Mouse (Mus musculus) MEL (cell line): Measurements from ENCODE around the gene Col13a1. TPM values are rescaled to one million over a fixed set of nuclear protein-coding genes. Genes with fewer than 3 reads are reported as not detected.
A peak's percentile ranks its signal among the peaks of the same experiment; 100 is the strongest.

Experiments
- DNase-seq: peaks from one replicate; pipeline ENCODE4 v3.0.0; 2011; ENCODE audit warnings: low read depth, low spot score
- H3K27ac ChIP-seq: 2 replicates; pipeline ENCODE4 v1.5.1; 2012; ENCODE audit warnings: low read depth, mild to moderate bottlenecking, control low read depth, low read length, moderate library complexity; ENCODE audit not compliant: control insufficient read depth
- H3K27me3 ChIP-seq, 2 experiments: fragments of 150-350 bp in 1 of 2; sonication (generic) in 1 of 2; 2 replicates each; pipeline ENCODE4 v1.6.1; 2012; ENCODE audit warnings: low read length in 2 of 2, mild to moderate bottlenecking in 2 of 2, improper control_type of control experiment in 1 of 2, moderate library complexity in 1 of 2; ENCODE audit not compliant: insufficient read depth in 2 of 2, control insufficient read depth in 1 of 2
- H3K36me3 ChIP-seq, 2 experiments: 2 replicates each; pipeline ENCODE4 v1.6.1; 2012 to 2014; ENCODE audit warnings: low read length in 2 of 2, improper control_type of control experiment in 1 of 2, inconsistent platforms in 1 of 2, mild to moderate bottlenecking in 1 of 2; ENCODE audit not compliant: insufficient read depth in 2 of 2, control insufficient read depth in 1 of 2
- H3K4me1 ChIP-seq, 2 experiments: fragments of 150-350 bp in 1 of 2; sonication (generic) in 1 of 2; 2 replicates each; pipeline ENCODE4 v1.6.1; 2012; ENCODE audit warnings: low read length in 2 of 2, improper control_type of control experiment in 1 of 2, mild to moderate bottlenecking in 1 of 2; ENCODE audit not compliant: insufficient read depth in 2 of 2, control insufficient read depth in 1 of 2
- H3K4me3 ChIP-seq, 2 experiments: fragments of 150-350 bp in 1 of 2; sonication (generic) in 1 of 2; 2 replicates each; pipeline ENCODE4 v1.5.1; 2012; ENCODE audit warnings: low read depth in 2 of 2, low read length in 2 of 2, mild to moderate bottlenecking in 2 of 2, moderate library complexity in 2 of 2, control low read depth in 1 of 2, improper control_type of control experiment in 1 of 2; ENCODE audit not compliant: control insufficient read depth in 1 of 2, insufficient read depth in 1 of 2
- H3K79me2 ChIP-seq: 2 replicates; pipeline ENCODE4 v1.6.1; 2012; ENCODE audit warnings: mild to moderate bottlenecking, low read length, moderate library complexity; ENCODE audit not compliant: control insufficient read depth, poor library complexity, insufficient read depth
- H3K9ac ChIP-seq: 2 replicates; pipeline ENCODE4 v1.6.1; 2012; ENCODE audit warnings: low read depth, mild to moderate bottlenecking, control low read depth, low read length, moderate library complexity; ENCODE audit not compliant: control insufficient read depth, poor library complexity, severe bottlenecking
- H3K9me3 ChIP-seq: fragments of 150-350 bp; sonication (generic); replicated peaks from 2 replicates; pipeline ENCODE4 v1.6.1; 2012; ENCODE audit warnings: mild to moderate bottlenecking, low read length, improper control_type of control experiment, moderate library complexity; ENCODE audit not compliant: insufficient read depth
- BHLHE40 ChIP-seq: IDR thresholded peaks from 2 replicates; pipeline ENCODE4 v1.6.1; 2012; ENCODE audit warnings: low read depth, mild to moderate bottlenecking, inconsistent platforms, low read length, improper control_type of control experiment, borderline replicate concordance
- CHD1 ChIP-seq: IDR thresholded peaks from 2 replicates; pipeline ENCODE4 v1.6.1; 2012; ENCODE audit warnings: low read depth, mild to moderate bottlenecking, inconsistent platforms, low read length, improper control_type of control experiment
- CHD2 ChIP-seq: IDR thresholded peaks from 2 replicates; pipeline ENCODE4 v1.6.1; 2011; ENCODE audit warnings: low read length, improper control_type of control experiment
- EP300 ChIP-seq, 2 experiments: IDR thresholded peaks; 2 replicates each; pipeline ENCODE4 v1.6.1; 2011; ENCODE audit warnings: improper control_type of control experiment in 2 of 2, low read length in 2 of 2, low read depth in 1 of 2, mild to moderate bottlenecking in 1 of 2
- GABPA ChIP-seq: IDR thresholded peaks from 2 replicates; pipeline ENCODE4 v1.6.1; 2012; ENCODE audit warnings: low read depth, mild to moderate bottlenecking, inconsistent platforms, low read length, improper control_type of control experiment, moderate library complexity
- GATA1 ChIP-seq: IDR thresholded peaks from 2 replicates; pipeline ENCODE4 v1.6.1; 2011; ENCODE audit warnings: low read depth, low read length, improper control_type of control experiment
- JUND ChIP-seq: IDR thresholded peaks from 2 replicates; pipeline ENCODE4 v1.6.1; 2011; ENCODE audit warnings: low read depth, mild to moderate bottlenecking, improper control_type of control experiment, low read length
- KAT2A ChIP-seq: conservative IDR thresholded peaks from 2 replicates; pipeline ENCODE4 v1.6.1; 2012; ENCODE audit warnings: low read depth, low read length, improper control_type of control experiment, inconsistent platforms
- MAFK ChIP-seq: IDR thresholded peaks from 2 replicates; pipeline ENCODE4 v1.6.1; 2011; ENCODE audit warnings: low read depth, mild to moderate bottlenecking, low read length, improper control_type of control experiment, borderline replicate concordance
- MAZ ChIP-seq: IDR thresholded peaks from 2 replicates; pipeline ENCODE4 v1.6.1; 2012; ENCODE audit warnings: low read depth, mild to moderate bottlenecking, inconsistent platforms, low read length, improper control_type of control experiment
- MEF2A ChIP-seq: IDR thresholded peaks from 2 replicates; pipeline ENCODE4 v1.6.1; 2014; ENCODE audit warnings: low read depth, mild to moderate bottlenecking, inconsistent platforms, low read length, improper control_type of control experiment; ENCODE audit not compliant: poor library complexity, insufficient replicate concordance, severe bottlenecking; ENCODE audit errors: extremely low read depth
- MYC ChIP-seq: IDR thresholded peaks from 2 replicates; pipeline ENCODE4 v1.6.1; 2011; ENCODE audit warnings: low read depth, mild to moderate bottlenecking, low read length, improper control_type of control experiment, moderate library complexity
- NELFE ChIP-seq: IDR thresholded peaks from 2 replicates; pipeline ENCODE4 v1.6.1; 2011; ENCODE audit warnings: low read depth, low read length, improper control_type of control experiment
- NRF1 ChIP-seq: IDR thresholded peaks from 2 replicates; pipeline ENCODE4 v1.6.1; 2014; ENCODE audit warnings: low read depth, mild to moderate bottlenecking, inconsistent platforms, low read length, improper control_type of control experiment, moderate library complexity; ENCODE audit not compliant: poor library complexity, insufficient read depth, severe bottlenecking
- POLR2A ChIP-seq, 2 experiments: IDR thresholded peaks; 2 replicates each; pipeline ENCODE4 v1.6.1; 2011 to 2012; ENCODE audit warnings: low read length in 2 of 2, mild to moderate bottlenecking in 2 of 2, control low read depth in 1 of 2, improper control_type of control experiment in 1 of 2, low read depth in 1 of 2, moderate library complexity in 1 of 2; ENCODE audit not compliant: control insufficient read depth in 1 of 2, insufficient read depth in 1 of 2, poor library complexity in 1 of 2
- SIN3A ChIP-seq: IDR thresholded peaks from 2 replicates; pipeline ENCODE4 v1.6.1; 2012; ENCODE audit warnings: low read length, improper control_type of control experiment, inconsistent platforms
- ZKSCAN1 ChIP-seq: IDR thresholded peaks from 2 replicates; pipeline ENCODE4 v1.6.1; 2012; ENCODE audit warnings: low read depth, mild to moderate bottlenecking, inconsistent platforms, low read length, improper control_type of control experiment, moderate library complexity
- polyA plus RNA-seq, 2 experiments: library from polyadenylated mRNA; stranded (reverse) in 1 of 2; unstranded in 1 of 2; fragments of >175 nt in 1 of 2; fragments of >200 nt in 1 of 2; gene quantifications; 2 replicates each; pipeline versions ENCODE4 v1.2.1 to v1.2.4; 2012; ENCODE audit warnings: low replicate concordance in 2 of 2, low read depth in 1 of 2; ENCODE audit not compliant: insufficient read length in 2 of 2, insufficient read depth in 1 of 2, missing spikeins in 1 of 2
- total RNA-seq: library from RNA; depleted of rRNA; stranded (reverse); fragments of 300-350 nt; gene quantifications from 2 replicates; pipeline ENCODE4 v1.2.3, GENCODE M21; 2012

Col13a1 gene
- total and polyA plus RNA-seq, 3 experiments, result not detected

DNA sequence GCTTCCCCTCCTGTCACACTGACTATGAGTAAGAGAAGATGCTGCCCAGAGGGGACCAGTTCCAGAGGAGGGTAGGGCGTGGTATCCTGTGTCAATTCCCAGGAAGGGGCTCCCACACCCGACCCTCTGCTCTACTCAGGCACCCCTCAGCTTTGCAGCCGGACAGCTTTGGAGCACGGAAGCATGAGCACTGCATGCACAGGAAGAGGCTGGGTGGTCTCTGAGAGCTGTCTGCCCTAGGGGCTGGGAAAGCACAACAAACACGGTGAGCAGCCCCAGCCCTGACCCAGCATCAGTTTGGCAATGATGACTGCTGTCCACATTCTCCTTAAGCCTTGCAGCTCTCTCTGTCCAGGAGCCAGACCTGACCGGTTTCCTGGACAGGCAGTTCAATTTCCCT, 47.2 kb downstream of the Col13a1 start:
- Histone ChIP-seq H3K36me3 (no peaks in the 10 kb centered on the region), H3K27me3 (no peaks in the 10 kb centered on the region), H3K9me3 (no peaks in the 10 kb centered on the region), H3K4me1 (no peaks in the 10 kb centered on the region)
- TF ChIP-seq SIN3A (no peak), JUND (no peak), NRF1 (no peak)
- TF ChIP-seq, all 39 proteins: peak for 0
- Histone ChIP-seq H3K27ac (no peak overlapping the region), H3K4me3 (no peak overlapping the region), H3K9ac (no peak overlapping the region), H3K79me2 (no peaks in the 10 kb centered on the region)
- DNase-seq, result no peak

DNA sequence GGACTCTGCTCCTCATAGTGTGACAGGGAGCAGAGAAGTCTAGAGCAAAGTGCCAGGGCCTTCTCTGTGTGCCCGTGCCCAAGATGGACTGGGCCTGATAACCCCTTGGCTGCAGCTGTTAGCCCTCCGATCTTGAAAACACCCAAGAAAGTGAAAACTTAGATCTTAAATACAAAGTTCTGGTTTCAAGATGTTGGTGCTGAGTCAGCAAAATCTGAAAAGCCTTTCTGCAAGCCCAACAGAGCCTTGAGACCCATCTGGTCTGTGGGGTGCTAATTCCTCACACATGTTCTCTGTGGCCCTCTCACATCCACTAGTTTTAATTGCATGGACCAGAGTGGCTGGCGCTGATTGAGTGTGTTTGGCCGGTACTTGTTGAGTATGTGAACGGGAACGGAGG, 49.0 kb downstream of the Col13a1 start:
- Histone ChIP-seq H3K9me3 (no peaks in the 10 kb centered on the region), H3K4me1 (no peaks in the 10 kb centered on the region), H3K27me3 (no peaks in the 10 kb centered on the region), H3K36me3 (no peaks in the 10 kb centered on the region), H3K9ac (no peak overlapping the region), H3K79me2 (no peaks in the 10 kb centered on the region), H3K4me3 (no peak overlapping the region), H3K27ac (no peak overlapping the region)
- TF ChIP-seq GABPA (no peak), MAFK (peak; percentile 93)
- no peak for DNase-seq

DNA sequence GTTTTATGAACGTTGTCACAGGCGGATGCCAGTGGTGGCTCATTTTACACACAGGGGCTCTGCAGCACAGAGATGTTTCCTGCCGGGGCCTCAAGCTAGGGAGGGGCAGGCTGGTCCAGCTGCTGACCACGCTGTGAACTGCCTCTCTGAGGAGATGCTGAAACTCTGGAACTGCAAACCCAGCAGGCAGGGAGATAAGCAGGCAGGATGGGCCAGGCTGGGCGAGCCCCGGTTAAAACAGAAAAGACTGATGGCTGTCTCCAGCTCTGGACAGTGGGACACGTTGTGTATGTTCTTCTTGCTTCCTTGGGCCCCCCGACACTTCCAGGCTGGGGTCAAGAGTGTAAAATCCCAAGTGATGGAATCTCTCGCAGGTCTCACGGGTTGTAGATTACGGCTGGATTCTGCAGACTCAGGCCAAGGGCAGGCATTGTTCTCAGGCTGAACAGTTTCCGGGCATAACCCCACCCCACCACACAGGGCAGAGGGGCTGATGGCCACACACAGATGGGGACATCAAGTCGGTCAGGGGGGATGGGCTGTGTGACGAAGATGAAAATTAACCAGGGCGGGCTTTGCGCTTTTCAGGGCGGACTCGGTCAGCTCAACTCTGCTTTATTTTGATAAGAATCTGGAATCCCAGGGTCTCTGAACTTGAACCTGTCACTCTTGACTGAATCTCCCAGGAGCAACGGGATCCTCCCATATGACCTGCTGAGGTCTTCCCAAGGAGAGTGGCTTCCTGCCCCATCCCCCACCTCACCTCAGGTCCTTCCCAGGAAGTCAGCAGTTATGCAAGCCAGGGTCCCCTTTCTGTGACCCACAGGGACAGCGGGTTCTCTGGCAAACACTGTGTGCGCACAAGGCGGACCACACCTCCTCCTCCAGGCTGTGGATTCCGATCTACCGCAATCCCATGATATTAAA, 49.9 kb downstream of the Col13a1 start:
- Histone ChIP-seq H3K36me3 (no peaks in the 10 kb centered on the region), H3K4me1 (no peaks in the 10 kb centered on the region), H3K9me3 (no peaks in the 10 kb centered on the region), H3K9ac (no peak overlapping the region), H3K79me2 (no peaks in the 10 kb centered on the region), H3K27me3 (no peaks in the 10 kb centered on the region), H3K27ac (no peak overlapping the region), H3K4me3 (no peak overlapping the region)
- no peak for DNase-seq
- TF ChIP-seq KAT2A, result no peak

DNA sequence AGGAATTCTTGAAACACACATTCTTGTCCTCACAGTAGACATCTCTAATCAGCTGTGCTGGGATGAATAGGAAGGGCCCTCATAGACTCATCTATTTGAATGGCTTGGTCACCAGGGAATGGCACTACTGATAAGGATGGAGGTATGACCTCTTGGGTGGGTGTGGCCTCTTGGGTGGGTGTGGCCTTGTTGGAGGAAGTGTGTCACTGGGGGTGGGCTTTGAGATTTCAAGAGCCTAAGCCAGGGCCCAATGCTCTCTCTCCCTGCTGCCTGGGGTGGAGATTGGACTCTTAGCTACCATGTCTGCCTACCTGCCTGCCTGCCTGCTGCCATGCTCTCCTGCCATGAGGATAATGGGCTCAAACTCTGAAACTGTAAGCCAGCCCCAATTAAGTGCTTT, 53.2 kb downstream of the Col13a1 start:
- Histone ChIP-seq H3K4me3 (no peak overlapping the region), H3K27me3 (no peaks in the 10 kb centered on the region), H3K9ac (no peak overlapping the region), H3K4me1 (no peaks in the 10 kb centered on the region), H3K9me3 (no peaks in the 10 kb centered on the region), H3K27ac (no peak overlapping the region), H3K79me2 (no peaks in the 10 kb centered on the region), H3K36me3 (no peaks in the 10 kb centered on the region)
- DNase-seq, result no peak
- TF ChIP-seq POLR2A (IDR thresholded peaks at IDR 0.05; ENCODE audit: control insufficient read depth in 1 of 2, insufficient read depth in 1 of 2, low read depth in 1 of 2, low read length in 2 of 2, poor library complexity in 1 of 2), result no peak
- no peak for TF ChIP-seq MAFK
- TF ChIP-seq MAZ, result no peak
- TF ChIP-seq NELFE, result no peak
- TF ChIP-seq CHD2, result no peak
- TF ChIP-seq KAT2A, result no peak
- TF ChIP-seq ZKSCAN1, result no peak
- no peak for TF ChIP-seq SIN3A
- no peak for TF ChIP-seq GATA1
- TF ChIP-seq EP300 (IDR thresholded peaks at IDR 0.05; ENCODE audit: low read depth in 1 of 2, low read length in 2 of 2), result no peak
- no peak for TF ChIP-seq MEF2A
- TF ChIP-seq BHLHE40, result no peak
- no peak for TF ChIP-seq MYC
- no peak for TF ChIP-seq CHD1
- TF ChIP-seq, all 39 proteins: peak for 0
